Mouse (Mus musculus) hindbrain, embryonic 10.5 days (tissue): ENCODE measurements around the gene Dgki. TPM values are rescaled to one million over a fixed set of nuclear protein-coding genes. Genes with fewer than 3 reads are reported as not detected.
A peak's percentile ranks its signal among the peaks of the same experiment; 100 is the strongest.

ENCODE experiments used
- DNase-seq: peaks from one replicate; pipeline ENCODE4 v3.0.0-alpha.2; 2017; ENCODE audit warnings: low spot score
- H3K27ac ChIP-seq: fragments of 300-500 bp; sonication (generic); 2 replicates; pipeline ENCODE4 v1.5.1; 2016; ENCODE audit warnings: mild to moderate bottlenecking, moderate library complexity
- H3K27me3 ChIP-seq: fragments of 300-500 bp; sonication (generic); 2 replicates; pipeline ENCODE4 v1.6.1; 2016; ENCODE audit warnings: mild to moderate bottlenecking; ENCODE audit not compliant: poor library complexity, insufficient read depth, severe bottlenecking
- H3K36me3 ChIP-seq: fragments of 300-500 bp; sonication (generic); 2 replicates; pipeline ENCODE4 v1.6.1; 2016; ENCODE audit warnings: mild to moderate bottlenecking, moderate library complexity
- H3K4me1 ChIP-seq: fragments of 300-500 bp; sonication (generic); replicated peaks from 2 replicates; pipeline ENCODE4 v1.6.1; 2016; ENCODE audit warnings: mild to moderate bottlenecking
- H3K4me3 ChIP-seq: fragments of 300-500 bp; sonication (generic); 2 replicates; pipeline ENCODE4 v1.5.1; 2016; ENCODE audit warnings: mild to moderate bottlenecking, moderate library complexity
- H3K9me3 ChIP-seq: fragments of 300-500 bp; sonication (generic); 2 replicates; pipeline ENCODE4 v1.6.1; 2016; ENCODE audit warnings: mild to moderate bottlenecking, moderate library complexity
- WGBS: fragments of 180-500 bp; shearing (Covaris S2); methylation state at CpG from one replicate; pipeline ENCODE4 v1.1.7; 2016; 5-methylcytosine and 5-hydroxymethylcytosine counted together
- polyA plus RNA-seq: library from polyadenylated mRNA; unstranded; fragments of >200 nt; fragmentation: Nextera tagmentation; extraction: Ambion mirVana; gene quantifications from 2 replicates; pipeline ENCODE4 v1.2.1, GENCODE M21; 2016

Dgki gene
- polyA plus RNA-seq, 1 experiment from 2014 or later: 1.0 TPM

GRCm38 (mm10) chr6:37097356-37098155 is 202.4 kb downstream of the Dgki start:
- Histone ChIP-seq H3K36me3 (no peaks in the 10 kb centered on the region), H3K4me3 (no peak overlapping the region), H3K9me3 (no peaks in the 10 kb centered on the region), H3K27me3 (no peaks in the 10 kb centered on the region), H3K27ac (no peak overlapping the region), H3K4me1 (peaks cover 5% of the 10 kb centered on the region; the same call in 1 of the 2 replicates)
- DNase-seq: peak; percentile 80
- WGBS: 53% methylated on average over 18 of the region's 18 CpGs

- 67% methylated on average over 12 of the region's 12 CpGs for WGBS
- H3K27me3 ChIP-seq: no peaks in the 10 kb centered on the region
- DNase-seq: peak; percentile 10
- no peaks in the 10 kb centered on the region for H3K9me3 ChIP-seq
- H3K4me3 ChIP-seq: no peak overlapping the region
- H3K27ac ChIP-seq: no peak overlapping the region
- peaks cover 5% of the 10 kb centered on the region; the same call in 1 of the 2 replicates for H3K4me1 ChIP-seq
- no peaks in the 10 kb centered on the region for H3K36me3 ChIP-seq
These were observed 203.1 kb downstream of the Dgki start for GRCm38 (mm10) chr6:37096840-37097305.

- Histone ChIP-seq H3K9me3 (no peaks in the 10 kb centered on the region), H3K27me3 (no peaks in the 10 kb centered on the region), H3K36me3 (no peaks in the 10 kb centered on the region), H3K4me3 (no peak overlapping the region), H3K4me1 (peaks cover 10% of the 10 kb centered on the region), H3K27ac (no peak overlapping the region)
- WGBS: 50% methylated on average over 8 of the region's 8 CpGs
- DNase-seq: peak; percentile 31
These were observed 210.6 kb downstream of the Dgki start for GRCm38 (mm10) chr6:37089148-37090111.

GRCm38 (mm10) chr6:37082990-37083389 is 217.0 kb downstream of the Dgki start:
- 95% methylated on average over 3 of the region's 3 CpGs for WGBS
- Histone ChIP-seq H3K27me3 (no peaks in the 10 kb centered on the region), H3K4me1 (no peaks in the 10 kb centered on the region), H3K4me3 (no peak overlapping the region), H3K36me3 (no peaks in the 10 kb centered on the region), H3K9me3 (no peaks in the 10 kb centered on the region), H3K27ac (no peak overlapping the region)
- DNase-seq: no peak

- Histone ChIP-seq H3K36me3 (no peaks in the 10 kb centered on the region), H3K9me3 (no peaks in the 10 kb centered on the region), H3K4me3 (no peak overlapping the region), H3K27ac (no peak overlapping the region), H3K4me1 (no peaks in the 10 kb centered on the region), H3K27me3 (no peaks in the 10 kb centered on the region)
- 89% methylated on average over 9 of the region's 9 CpGs for WGBS
- DNase-seq: no peak
These were observed 227.5 kb downstream of the Dgki start for GRCm38 (mm10) chr6:37072401-37073016.

- Histone ChIP-seq H3K27ac (no peak overlapping the region), H3K4me1 (no peaks in the 10 kb centered on the region)
These were observed 230.0 kb downstream of the Dgki start for GRCm38 (mm10) chr6:37069836-37070600.

GRCm38 (mm10) chr6:37068737-37069136 is 231.2 kb downstream of the Dgki start:
- Histone ChIP-seq H3K9me3 (no peaks in the 10 kb centered on the region), H3K36me3 (no peaks in the 10 kb centered on the region), H3K4me1 (0 out of 2 replicates have a peak, but pooled peaks cover 5% of the 10 kb centered on the region), H3K27ac (no peak overlapping the region), H3K4me3 (no peak overlapping the region), H3K27me3 (no peaks in the 10 kb centered on the region)
- WGBS: 88% methylated on average over 6 of the region's 6 CpGs
- DNase-seq: no peak

More at GRCm38 (mm10) chr6:37069836-37070600, 230.0 kb downstream of the Dgki start:
- no peaks in the 10 kb centered on the region for H3K27me3 ChIP-seq
- no peak for DNase-seq
- 82% methylated on average over 14 of the region's 14 CpGs for WGBS
- no peaks in the 10 kb centered on the region for H3K36me3 ChIP-seq
- no peak overlapping the region for H3K4me3 ChIP-seq
- H3K9me3 ChIP-seq: no peaks in the 10 kb centered on the region

GRCm38 (mm10) chr6:37067357-37067756 is 232.6 kb downstream of the Dgki start:
- H3K4me3 ChIP-seq: no peak overlapping the region
- H3K4me1 ChIP-seq: 0 out of 2 replicates have a peak, but pooled peaks cover 6% of the 10 kb centered on the region
- no peaks in the 10 kb centered on the region for H3K9me3 ChIP-seq
- H3K27ac ChIP-seq: no peak overlapping the region
- WGBS: 86% methylated on average over 1 of the region's 1 CpGs
- H3K27me3 ChIP-seq: no peaks in the 10 kb centered on the region
- H3K36me3 ChIP-seq: no peaks in the 10 kb centered on the region
- no peak for DNase-seq

- Histone ChIP-seq H3K36me3 (no peaks in the 10 kb centered on the region), H3K9me3 (no peaks in the 10 kb centered on the region), H3K27me3 (no peaks in the 10 kb centered on the region), H3K27ac (no peak overlapping the region), H3K4me3 (no peak overlapping the region), H3K4me1 (0 out of 2 replicates have a peak, but pooled peaks cover 6% of the 10 kb centered on the region)
- WGBS: 70% methylated on average over 10 of the region's 10 CpGs
- DNase-seq: no peak
These were observed 235.7 kb downstream of the Dgki start for GRCm38 (mm10) chr6:37064214-37064830.

- no peaks in the 10 kb centered on the region for H3K36me3 ChIP-seq
- no peaks in the 10 kb centered on the region for H3K27me3 ChIP-seq
- H3K4me3 ChIP-seq: no peak overlapping the region
- 95% methylated on average over 7 of the region's 7 CpGs for WGBS
- DNase-seq: no peak
- H3K4me1 ChIP-seq: 0 out of 2 replicates have a peak, but pooled peaks cover 6% of the 10 kb centered on the region
- H3K27ac ChIP-seq: no peak overlapping the region
- no peaks in the 10 kb centered on the region for H3K9me3 ChIP-seq
These were observed 236.7 kb downstream of the Dgki start for GRCm38 (mm10) chr6:37063266-37063665.

- DNase-seq: no peak
- H3K36me3 ChIP-seq: no peaks in the 10 kb centered on the region
- no peak overlapping the region for H3K4me3 ChIP-seq
- WGBS: 92% methylated on average over 3 of the region's 3 CpGs
- 0 out of 2 replicates have a peak, but pooled peaks cover 6% of the 10 kb centered on the region for H3K4me1 ChIP-seq
- H3K27me3 ChIP-seq: no peaks in the 10 kb centered on the region
- H3K9me3 ChIP-seq: no peaks in the 10 kb centered on the region
- H3K27ac ChIP-seq: no peak overlapping the region
These were observed 239.9 kb downstream of the Dgki start for GRCm38 (mm10) chr6:37060114-37060513.
